Mouse (Mus musculus) stomach, embryonic 14.5 days (tissue): Measurements from ENCODE around the gene Chmp2a. TPM values are rescaled to one million over a fixed set of nuclear protein-coding genes. Genes with fewer than 3 reads are reported as not detected.

Source experiments
- ATAC-seq: fragments of 200-750 bp; cut with Nextera tagmentation; 2 replicates; pipeline ENCODE4 v1.8.0; 2017; ENCODE audit warnings: low read depth, moderate TSS enrichment; ENCODE audit not compliant: insufficient number of reproducible peaks, insufficient read depth, low FRiP score
- H3K27ac ChIP-seq: fragments of 300-500 bp; sonication (generic); 2 replicates; pipeline ENCODE4 v1.5.1; 2014; ENCODE audit warnings: mild to moderate bottlenecking, low read length, moderate library complexity, mixed read lengths
- H3K27me3 ChIP-seq: fragments of 300-500 bp; sonication (generic); 2 replicates; pipeline ENCODE4 v1.6.1; 2014; ENCODE audit warnings: low read length, control low read depth, mixed read lengths; ENCODE audit not compliant: control insufficient read depth, insufficient read depth
- H3K36me3 ChIP-seq: fragments of 300-500 bp; sonication (generic); 2 replicates; pipeline ENCODE4 v1.6.1; 2014; ENCODE audit warnings: mild to moderate bottlenecking, control low read depth, low read length, moderate library complexity, mixed read lengths; ENCODE audit not compliant: control insufficient read depth, insufficient read depth
- H3K4me1 ChIP-seq: fragments of 300-500 bp; sonication (generic); 2 replicates; pipeline ENCODE4 v1.6.1; 2014; ENCODE audit warnings: low read length, control low read depth, mixed read lengths; ENCODE audit not compliant: control insufficient read depth, insufficient read depth
- H3K4me2 ChIP-seq: fragments of 300-500 bp; sonication (generic); replicated peaks from 2 replicates; pipeline ENCODE4 v1.6.1; 2014; ENCODE audit warnings: low read depth, low read length, control low read depth
- H3K4me3 ChIP-seq: fragments of 300-500 bp; sonication (generic); 2 replicates; pipeline ENCODE4 v1.5.1; 2014; ENCODE audit warnings: low read depth, low read length, control low read depth
- H3K9ac ChIP-seq: fragments of 300-500 bp; sonication (generic); replicated peaks from 2 replicates; pipeline ENCODE4 v1.6.1; 2014; ENCODE audit warnings: low read depth, mild to moderate bottlenecking, control low read depth, low read length, moderate library complexity, mixed read lengths
- H3K9me3 ChIP-seq: fragments of 300-500 bp; sonication (generic); 2 replicates; pipeline ENCODE4 v1.6.1; 2016; ENCODE audit warnings: low read depth, low read length, control low read depth; ENCODE audit not compliant: control insufficient read depth
- WGBS: fragments of 180-500 bp; shearing (Covaris S2); extraction: QIAGEN DNeasy Blood & Tissue Kit; methylation state at CpG from one replicate; pipeline ENCODE4 v1.1.7; 2014; 5-methylcytosine and 5-hydroxymethylcytosine counted together
- polyA plus RNA-seq: library from polyadenylated mRNA; unstranded; fragments of >200 nt; fragmentation: Nextera tagmentation; extraction: Ambion mirVana; gene quantifications from 2 replicates; pipeline ENCODE4 v1.2.1, GENCODE M21; 2014

Gene Chmp2a
- polyA plus RNA-seq, 1 experiment from 2014 or later: 157 TPM

DNA sequence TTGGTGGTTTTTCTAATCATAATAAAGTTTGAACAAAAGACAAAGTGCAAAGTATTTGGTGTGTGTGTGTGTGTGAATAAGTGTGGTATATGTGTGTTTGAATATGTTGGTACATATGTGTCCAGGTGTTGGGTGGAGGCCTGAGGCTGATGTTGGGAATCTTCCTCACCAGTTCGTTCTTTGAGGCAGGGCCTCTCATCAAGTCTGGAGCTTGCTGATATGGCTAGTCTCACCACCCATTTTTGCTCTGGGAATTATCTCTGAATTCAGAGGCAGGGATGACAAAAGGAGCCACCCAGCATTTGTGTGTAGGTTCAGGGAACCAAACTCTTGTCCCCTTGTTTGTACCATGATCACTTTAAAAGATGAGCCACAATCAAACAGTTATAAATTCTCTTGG lies 48.9 kb downstream of the Chmp2a start:
- Histone ChIP-seq H3K4me1 (no peaks in the 10 kb centered on the region), H3K9me3 (no peaks in the 10 kb centered on the region), H3K4me2 (no peak overlapping the region), H3K27ac (no peak overlapping the region), H3K36me3 (no peaks in the 10 kb centered on the region), H3K4me3 (no peak overlapping the region), H3K27me3 (no peaks in the 10 kb centered on the region), H3K9ac (no peak overlapping the region)
- no peak for ATAC-seq
- 78% methylated on average over 1 of the region's 1 CpGs for WGBS

Other genes with a start within 250 kb of the Chmp2a start
- 8.2 and 10.5 TPM in 2 replicates for gene Zscan18, start 231.2 kb downstream of the Chmp2a start, polyA plus RNA-seq
- 23.9 and 24.4 TPM in 2 replicates for gene Zfp329, start 215.9 kb downstream of the Chmp2a start, polyA plus RNA-seq
- gene Zfp110, start 200.0 kb downstream of the Chmp2a start, polyA plus RNA-seq: 29.9 and 35.7 TPM in 2 replicates
- gene Zfp128, start 153.6 kb downstream of the Chmp2a start, polyA plus RNA-seq: 4.5 and 4.6 TPM in 2 replicates
- gene Zscan22, start 137.0 kb downstream of the Chmp2a start, polyA plus RNA-seq: 22.4 and 23.0 TPM in 2 replicates
- gene Rps5, start 112.5 kb downstream of the Chmp2a start, polyA plus RNA-seq: 1,309 and 1,442 TPM in 2 replicates
- 0.97 and 1.4 TPM in 2 replicates for gene Rnf225, start 107.4 kb downstream of the Chmp2a start, polyA plus RNA-seq
- 9.4 and 9.7 TPM in 2 replicates for gene Zfp324, start 69.0 kb downstream of the Chmp2a start, polyA plus RNA-seq
- gene Zfp446, start 57.0 kb downstream of the Chmp2a start, polyA plus RNA-seq: 8.7 and 9.2 TPM in 2 replicates
- not detected in 2 replicates for gene Slc27a5, start 36.6 kb downstream of the Chmp2a start, polyA plus RNA-seq
- gene Trim28, start 35.7 kb downstream of the Chmp2a start, polyA plus RNA-seq: 386 and 397 TPM in 2 replicates
- gene Zbtb45, start 24.8 kb downstream of the Chmp2a start, polyA plus RNA-seq: 21.3 and 21.8 TPM in 2 replicates
- gene Ube2m, start 3.5 kb upstream of the Chmp2a start, polyA plus RNA-seq: 56.6 and 59.6 TPM in 2 replicates
- gene Mzf1, start 20.0 kb upstream of the Chmp2a start, polyA plus RNA-seq: 3.1 and 3.4 TPM in 2 replicates
- gene Vmn1r85, start 60.4 kb upstream of the Chmp2a start, polyA plus RNA-seq: not detected in 2 replicates
- not detected in 2 replicates for gene Vmn1r86, start 85.1 kb upstream of the Chmp2a start, polyA plus RNA-seq
- gene Vmn1r87, start 105.3 kb upstream of the Chmp2a start, polyA plus RNA-seq: not detected in 2 replicates
- not detected in 2 replicates for gene Vmn1r88, start 124.8 kb upstream of the Chmp2a start, polyA plus RNA-seq
- gene Vmn1r89, start 178.2 kb upstream of the Chmp2a start, polyA plus RNA-seq: not detected in 2 replicates
- gene Lig1, start 242.5 kb upstream of the Chmp2a start, polyA plus RNA-seq: 117 and 124 TPM in 2 replicates
- 5.7 and 11.6 TPM in 2 replicates for gene Zswim9, start 243.9 kb upstream of the Chmp2a start, polyA plus RNA-seq